In the genomic region with DNA sequence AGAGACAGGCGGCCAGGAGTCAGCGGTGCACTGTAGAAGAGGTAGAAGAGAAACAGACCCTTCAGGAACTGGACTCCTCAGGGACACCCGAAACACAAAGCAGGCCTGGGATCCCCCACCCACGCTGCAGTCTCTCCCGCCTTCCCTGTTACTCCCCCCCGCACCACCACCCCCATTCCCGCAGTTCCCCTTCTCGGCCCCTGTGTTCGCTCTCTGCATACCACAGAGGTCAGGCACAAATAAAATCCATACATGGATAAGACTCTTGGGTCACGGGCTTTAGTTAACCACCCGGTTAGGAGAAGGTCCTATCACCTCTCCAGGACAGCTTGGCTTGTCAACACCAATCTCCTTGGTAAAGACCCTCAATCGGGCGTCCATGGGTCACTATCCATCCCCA, we compare ENCODE assay signal across 9 mouse cellular contexts. TPM values are rescaled to one million over a fixed set of nuclear protein-coding genes. Genes with fewer than 3 reads are reported as not detected.
DNase-seq lines count a peak whose midpoint lies in the region; ATAC-seq and TF ChIP-seq lines count a peak whose summit lies in the region.
"Had no signal": no experiment of that assay in that cellular context is flagged by ENCODE, and none has a peak within 500 bp of the region (broad histone marks: within the 10 kb centered on the region; RNA-seq: fewer than 3 reads in every experiment).

No protein-coding gene starts in this region.

- ATAC-seq in heart, embryonic 11.5 days (replicated peaks; ENCODE audit: insufficient number of reproducible peaks, low FRiP score, low TSS enrichment) = no peak
- no peak for ATAC-seq in hindbrain, embryonic 14.5 days (ENCODE audit: low FRiP score)

- peaks cover 50% of the 10 kb centered on the region for H3K4me1 ChIP-seq in heart, embryonic 11.5 days (ENCODE audit: control insufficient read depth, insufficient read depth, low read length)
- peaks cover 15 to 31% of the 10 kb centered on the region in 2 experiments for H3K4me1 ChIP-seq in ES-E14 (ENCODE audit: control insufficient read depth in 2 of 2, insufficient read depth in 2 of 2, low read length in 2 of 2, poor library complexity in 1 of 2)
- H3K4me1 ChIP-seq in hindbrain, embryonic 14.5 days (replicated peaks; ENCODE audit: control insufficient read depth, insufficient read depth, low read length) = peaks cover 44% of the 10 kb centered on the region
- peaks cover 81% of the 10 kb centered on the region for H3K4me1 ChIP-seq in midbrain, embryonic 10.5 days

- H3K27ac ChIP-seq in heart, embryonic 11.5 days (ENCODE audit: low read depth, low read length) = peak overlapping the region; percentile 98
- peak overlapping the region; percentile 95 for H3K27ac ChIP-seq in ES-E14 (ENCODE audit: insufficient read depth, low read depth, low read length, poor library complexity, severe bottlenecking)
- H3K27ac ChIP-seq in hindbrain, embryonic 14.5 days = 0 out of 2 replicates have a peak overlapping the region, but pooled peaks have one; percentile 23
- peak overlapping the region; percentile 91 for H3K27ac ChIP-seq in midbrain, embryonic 10.5 days (replicated peaks)

- H3K9me3 ChIP-seq in heart, embryonic 11.5 days (replicated peaks; ENCODE audit: control insufficient read depth, low read length) = no peaks in the 10 kb centered on the region
- no peaks in the 10 kb centered on the region for H3K9me3 ChIP-seq in ES-E14 (ENCODE audit: control insufficient read depth, insufficient read depth, low read depth, low read length)
- H3K9me3 ChIP-seq in hindbrain, embryonic 14.5 days (ENCODE audit: control insufficient read depth, low read length) = no peaks in the 10 kb centered on the region
- no peaks in the 10 kb centered on the region for H3K9me3 ChIP-seq in midbrain, embryonic 10.5 days (replicated peaks)

- peak overlapping the region; percentile 74 for H3K9ac ChIP-seq in heart, embryonic 11.5 days (ENCODE audit: low read depth, low read length)
- peak overlapping the region; percentile 83 for H3K9ac ChIP-seq in ES-E14 (ENCODE audit: insufficient read depth, low read depth, low read length, poor library complexity, severe bottlenecking)
- peak overlapping the region; percentile 35; the same call in 1 of the 2 replicates for H3K9ac ChIP-seq in hindbrain, embryonic 14.5 days

- peak overlapping the region; percentile 40 for H3K4me3 ChIP-seq in heart, embryonic 11.5 days (ENCODE audit: low read depth, low read length)
- H3K4me3 ChIP-seq in ES-E14 (ENCODE audit: insufficient read depth in 1 of 2, low read depth in 1 of 2, low read length in 2 of 2, poor library complexity in 1 of 2, severe bottlenecking in 1 of 2) = peak overlapping the region; percentile 64 to 77
- peak overlapping the region; percentile 11; the same call in 1 of the 2 replicates for H3K4me3 ChIP-seq in hindbrain, embryonic 14.5 days (replicated peaks; ENCODE audit: low read length)
- peak overlapping the region; percentile 51 for H3K4me3 ChIP-seq in midbrain, embryonic 10.5 days

- 4% methylated on average over 12 of the region's 13 CpGs for WGBS in heart, embryonic 11.5 days (ENCODE audit: insufficient replicate concordance)
- 6% methylated on average over 13 of the region's 13 CpGs for WGBS in hindbrain, embryonic 14.5 days
- 2% methylated on average over 13 of the region's 13 CpGs for whole genome bisulfite sequencing in midbrain, embryonic 10.5 days

- in situ Hi-C loops in ES-E14 (cut with MboI; ENCODE audit: low sequenced_read_pairs in 2 of 2, unreplicated experiment in 2 of 2) = no loop called here

- H3K36me3 ChIP-seq in heart, embryonic 11.5 days (ENCODE audit: control insufficient read depth, insufficient read depth, low read length) = no peaks in the 10 kb centered on the region
- peaks cover 4% of the 10 kb centered on the region; the same call in 1 of the 2 replicates for H3K36me3 ChIP-seq in ES-E14 (ENCODE audit: control insufficient read depth, insufficient read depth, low read length, poor library complexity, severe bottlenecking)
- no peaks in the 10 kb centered on the region for H3K36me3 ChIP-seq in hindbrain, embryonic 14.5 days (replicated peaks; ENCODE audit: control insufficient read depth, insufficient read depth)
- H3K36me3 ChIP-seq in midbrain, embryonic 10.5 days = no peaks in the 10 kb centered on the region

- H3K4me2 ChIP-seq in heart, embryonic 11.5 days = peak overlapping the region; percentile 68
- H3K4me2 ChIP-seq in hindbrain, embryonic 14.5 days (replicated peaks) = peak overlapping the region; percentile 49

- H3K27me3 ChIP-seq in heart, embryonic 11.5 days (ENCODE audit: control insufficient read depth, insufficient read depth, low read length) = no peaks in the 10 kb centered on the region
- no peaks in the 10 kb centered on the region for H3K27me3 ChIP-seq in hindbrain, embryonic 14.5 days (ENCODE audit: control insufficient read depth, insufficient read depth, low read length)
- H3K27me3 ChIP-seq in midbrain, embryonic 10.5 days (ENCODE audit: low read depth, poor library complexity, severe bottlenecking) = no peaks in the 10 kb centered on the region; the same call in 1 of the 2 replicates

- no peak for DNase-seq in heart, adult 11 months
- no peak for DNase-seq in ES-E14 (ENCODE audit: low read depth, low spot score)
- no peak for DNase-seq in hindbrain, embryonic 14.5 days (ENCODE audit: low spot score)
- DNase-seq in midbrain, embryonic 10.5 days (ENCODE audit: low spot score) = no peak
- no peak for DNase-seq in layer of hippocampus, adult 8-10 months (ENCODE audit: low spot score in 2 of 2)
- no peak for DNase-seq in ovary, postnatal 14 days (ENCODE audit: low spot score)
- DNase-seq in left cerebral cortex, adult 9 months (ENCODE audit: low spot score in 2 of 2) = no peak
- DNase-seq: layer of hippocampus, postnatal 36 days had no signal

TF ChIP-seq in ES-E14, 5 proteins besides CTCF, POLR2A, EP300 and RAD21:
- TF ChIP-seq MAFK (IDR thresholded peaks at IDR 0.05; ENCODE audit: insufficient read depth, low read depth, low read length) = no peak
- no peak for TF ChIP-seq ZC3H11A (IDR thresholded peaks at IDR 0.05; ENCODE audit: borderline replicate concordance, low read depth, low read length)
- TF ChIP-seq HCFC1 (IDR thresholded peaks at IDR 0.05; ENCODE audit: borderline replicate concordance, insufficient read depth, low read length) = no peak
- no peak for TF ChIP-seq CHD2 (IDR thresholded peaks at IDR 0.05; ENCODE audit: low read depth, low read length)
- no peak for TF ChIP-seq ZNF384 (IDR thresholded peaks at IDR 0.05; ENCODE audit: low read depth, low read length)
TF ChIP-seq in ES-E14: peak in this region for 0.

RNA-seq across cellular contexts. Expression of a gene that starts 26.9 kb away (rescaled TPM):
- 23.5 and 27.3 TPM in 2 replicates for polyA plus RNA-seq in heart, embryonic 11.5 days (2014; fragmentation: Nextera tagmentation; extraction: Ambion mirVana)
- total RNA-seq in ES-E14 (2012; rRNA removed) = 75.3 and 82.0 TPM in 2 replicates
- polyA plus RNA-seq in hindbrain, embryonic 14.5 days (2014; fragmentation: Nextera tagmentation; extraction: Ambion mirVana) = 6.4 and 7.8 TPM in 2 replicates
- 27.2 and 33.8 TPM in 2 replicates for polyA plus RNA-seq in midbrain, embryonic 10.5 days (2016; fragmentation: Nextera tagmentation; extraction: Ambion mirVana)
- 1 to 10 TPM; 2.6 to 3.8 (median 3.4) TPM for total RNA-seq in layer of hippocampus, adult 8-10 months (2022)

Comparison
In these comparisons a context has a peak if more than half of its experiments do, and no peak if none do; other contexts are left out.
1. H3K27ac ChIP-seq: peak in every context shown above with its lines; median percentile 98 in heart, embryonic 11.5 days; 95 in ES-E14; 91 in midbrain, embryonic 10.5 days; 23 in hindbrain, embryonic 14.5 days.
2. H3K4me3 ChIP-seq: peak in every context shown above with its lines; median percentile 70 in ES-E14; 51 in midbrain, embryonic 10.5 days; 40 in heart, embryonic 11.5 days; 11 in hindbrain, embryonic 14.5 days.